Mouse (Mus musculus): ENCODE measurements around the gene Ago4.

DNA sequence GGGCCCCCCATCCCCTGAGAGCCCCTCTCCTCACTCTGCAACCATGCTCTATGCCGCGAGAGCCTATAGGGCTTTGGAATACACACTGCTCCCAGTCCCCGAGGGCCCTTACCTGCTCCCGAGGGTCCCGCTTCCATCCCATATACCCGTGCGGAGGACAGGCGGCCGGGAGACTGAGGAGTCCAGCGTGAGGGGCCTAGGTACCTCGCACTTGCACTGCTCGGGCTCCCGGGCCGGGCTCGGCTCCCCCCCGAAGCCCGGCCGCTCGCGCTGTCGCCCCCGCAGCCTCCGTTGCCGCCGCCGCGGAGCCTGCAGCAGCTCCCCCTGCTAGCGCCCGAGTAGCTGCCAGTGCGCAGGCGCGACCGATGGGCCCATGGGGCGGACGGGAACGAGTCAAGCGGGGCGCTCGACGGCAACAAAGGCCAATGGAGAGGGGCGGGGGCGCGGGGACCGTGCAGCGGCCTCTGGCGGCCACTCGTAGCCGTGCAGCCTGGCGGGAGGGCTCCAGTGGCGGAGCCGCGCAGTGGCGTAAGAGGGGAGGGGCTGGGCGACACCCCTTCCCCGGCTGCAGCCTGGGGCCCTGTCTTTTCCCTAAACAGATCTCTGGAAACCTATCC lies 64.9 kb downstream of the Ago4 start, which contains the start of gene Ago1:
- peak; percentile 88 for TF ChIP-seq CTCF (IDR thresholded peaks at IDR 0.05; ENCODE audit: control insufficient read depth, insufficient read depth, insufficient replicate concordance, low read depth, low read length)
- TF ChIP-seq POLR2A (IDR thresholded peaks at IDR 0.05; ENCODE audit: control insufficient read depth, low read depth, low read length): peak; percentile 50; the same call in 1 of the 2 replicates

All from testis, adult 2 months (tissue).